Mouse (Mus musculus): ENCODE data around the gene N4bp2l1. TPM values are rescaled to one million over a fixed set of nuclear protein-coding genes. Genes with fewer than 3 reads are reported as not detected.
A peak's percentile ranks its signal among the peaks of the same experiment; 100 is the strongest.

Gene N4bp2l1
- total RNA-seq, 2 experiments from 2014 or later: 1.6 to 6.0 TPM

DNA sequence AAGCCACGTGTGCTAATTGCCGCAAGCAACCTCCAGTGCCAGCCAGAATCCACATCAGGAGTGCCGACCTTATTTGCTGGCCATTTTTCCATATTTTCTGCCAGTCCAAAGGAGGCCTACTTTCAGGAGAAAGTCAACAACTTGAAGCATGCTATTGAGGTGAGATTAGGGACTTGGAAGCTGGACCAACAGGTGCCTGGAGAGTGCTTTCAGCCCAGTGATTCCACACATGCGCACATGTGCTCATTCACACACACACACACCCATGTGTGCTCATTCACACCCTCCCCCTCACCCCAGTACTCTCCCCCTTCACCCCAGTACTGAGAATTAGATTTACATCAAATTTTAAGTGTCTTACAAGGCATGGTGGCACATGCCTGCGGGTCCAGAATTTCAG is 30.0 kb downstream of the N4bp2l1 start:
- no peak for DNase-seq

DNA sequence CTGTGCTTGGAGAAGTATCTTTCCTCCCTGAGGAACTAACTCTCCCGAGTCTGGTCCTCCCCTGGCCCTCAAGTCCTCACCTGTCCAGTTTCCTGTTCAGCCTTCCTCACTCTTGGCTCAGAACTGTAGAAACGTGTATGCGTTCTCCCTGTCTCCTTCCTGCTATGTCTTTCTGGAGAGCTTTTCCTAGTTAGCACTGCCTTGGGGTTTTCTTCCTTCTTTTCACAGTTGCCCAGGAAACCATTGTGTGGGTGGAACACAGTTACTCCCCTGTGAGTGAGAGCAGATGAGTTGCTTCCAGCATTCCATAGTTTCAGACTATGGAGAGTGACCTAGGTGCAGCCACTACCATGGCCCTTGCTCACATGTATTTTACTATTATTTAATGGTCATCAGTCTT is 30.8 kb downstream of the N4bp2l1 start:
- no peak for DNase-seq

DNA sequence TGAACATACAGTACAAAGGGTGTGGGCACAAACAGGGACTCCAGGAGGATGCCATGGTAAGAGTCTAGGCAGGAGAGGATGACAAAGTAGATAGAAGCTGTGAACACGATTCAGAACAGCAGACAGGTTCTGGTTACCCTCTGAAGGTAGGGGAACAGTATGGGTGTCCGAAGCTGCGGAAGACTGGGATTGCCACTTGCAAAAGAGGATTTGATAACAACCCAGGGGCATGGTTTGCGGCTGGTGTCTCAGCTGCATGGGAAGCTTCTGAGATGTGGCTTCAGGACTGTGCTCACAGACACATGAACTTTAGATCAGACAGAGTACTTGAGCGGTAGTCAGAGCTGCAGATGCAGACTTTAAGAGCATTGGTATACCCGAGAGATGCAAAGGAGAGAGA is 32.6 kb downstream of the N4bp2l1 start:
- no peak for DNase-seq

DNA sequence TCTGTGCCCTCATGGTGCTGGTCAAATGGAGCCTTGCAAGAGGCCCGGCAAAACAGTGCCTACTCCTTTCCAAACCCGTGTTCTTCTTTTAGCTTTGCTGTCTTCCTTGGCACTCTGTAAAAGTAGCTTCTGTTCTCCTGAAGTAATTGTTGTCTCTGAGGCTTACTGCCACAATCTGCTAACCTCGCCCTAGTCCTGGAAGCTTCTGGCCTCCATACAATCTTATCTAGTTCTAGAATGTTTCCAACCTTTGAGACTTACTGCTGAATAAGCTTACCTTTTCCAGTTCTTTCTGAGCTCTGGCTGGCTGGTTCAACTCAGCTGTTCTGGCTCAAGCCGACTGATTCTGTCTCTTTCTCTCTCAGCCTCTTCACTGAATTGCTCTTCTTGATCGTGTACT is 35.2 kb downstream of the N4bp2l1 start:
- DNase-seq: no peak

DNA sequence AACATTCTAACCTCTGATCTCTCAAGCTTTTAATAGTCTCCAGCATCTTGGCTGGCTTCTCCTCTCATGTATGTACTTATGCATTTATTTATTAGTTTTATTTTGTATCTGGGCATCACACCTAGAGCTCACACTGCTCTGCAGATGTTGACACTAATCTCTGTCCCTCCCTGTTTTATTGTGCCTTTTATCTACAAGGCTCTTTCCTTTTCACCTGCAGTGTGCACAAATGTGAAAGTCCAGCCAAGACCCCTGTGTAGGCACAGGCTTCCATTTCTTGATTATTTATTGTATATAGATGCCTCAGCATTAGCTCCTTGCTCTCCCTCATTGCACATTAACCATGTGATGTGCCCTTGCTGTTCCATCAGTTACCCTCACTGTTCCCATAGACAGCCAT is 35.6 kb downstream of the N4bp2l1 start:
- DNase-seq: no peak

DNA sequence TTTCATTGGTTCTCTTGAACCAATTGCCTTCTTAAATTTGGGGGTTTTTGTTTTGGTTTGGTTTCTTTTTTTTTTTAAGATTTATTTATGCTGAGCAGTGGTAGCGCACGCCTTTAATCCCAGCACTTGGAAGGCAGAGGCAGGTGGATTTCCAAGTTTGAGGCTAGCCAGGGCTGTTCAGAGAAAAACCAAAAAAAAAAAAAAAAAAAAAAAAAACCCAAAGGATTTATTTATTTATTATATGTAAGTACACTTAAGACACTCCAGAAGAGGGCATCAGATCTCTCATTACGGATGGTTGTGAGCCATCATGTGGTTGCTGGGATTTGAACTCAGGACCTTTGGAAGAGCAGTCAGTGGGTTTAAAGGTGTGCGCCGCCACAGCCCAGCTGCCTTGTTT is 36.1 kb downstream of the N4bp2l1 start:
- DNase-seq: no peak

DNA sequence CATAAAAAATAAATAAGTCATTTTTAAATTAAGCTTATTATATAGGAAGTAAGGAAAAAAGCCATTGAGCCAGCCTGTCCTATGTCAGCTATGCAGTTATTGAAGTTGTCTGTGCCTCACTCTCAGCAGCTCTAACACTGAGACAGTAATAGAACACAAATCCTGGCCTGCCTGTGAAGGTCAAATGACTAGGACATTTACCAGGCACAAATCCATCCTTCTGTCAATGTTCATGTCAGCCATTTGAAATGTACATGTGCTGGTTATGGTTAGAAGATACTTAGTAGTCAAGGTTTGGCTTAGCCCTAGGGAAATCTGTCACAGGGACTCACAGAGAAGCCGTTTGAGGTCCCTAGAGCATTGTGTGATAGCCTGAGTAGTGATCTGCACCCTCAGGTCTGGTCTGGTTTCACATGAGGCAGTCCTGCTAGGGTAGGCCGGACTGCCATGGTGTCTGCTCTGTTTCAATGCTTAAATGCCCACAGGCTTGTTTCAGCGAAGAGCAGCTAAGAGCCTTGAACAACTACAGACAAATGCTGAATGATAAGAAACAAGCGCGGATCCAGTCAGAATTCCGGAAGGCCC is 37.4 kb downstream of the N4bp2l1 start:
- peak in 1 of 2 experiments; percentile 14 for DNase-seq

DNA sequence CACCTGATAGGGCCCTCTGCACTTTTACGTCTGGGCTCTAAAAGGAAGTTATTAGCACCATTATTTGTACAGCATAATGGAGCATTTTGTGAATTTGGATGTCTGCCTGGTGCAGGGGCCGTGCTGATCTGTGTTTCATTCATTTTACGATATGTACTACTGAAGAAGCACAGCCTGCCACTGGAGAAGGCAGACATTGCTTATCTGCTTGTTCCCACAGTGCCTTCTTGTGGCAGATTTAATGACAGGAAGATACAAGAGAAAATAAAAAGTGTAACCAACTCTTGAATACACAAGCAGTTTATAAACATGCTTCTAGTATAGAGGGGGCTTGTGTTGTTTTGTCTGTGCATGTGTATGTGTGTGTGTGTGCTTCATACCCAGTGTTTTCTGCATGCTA is 45.4 kb downstream of the N4bp2l1 start:
- DNase-seq: no peak

DNA sequence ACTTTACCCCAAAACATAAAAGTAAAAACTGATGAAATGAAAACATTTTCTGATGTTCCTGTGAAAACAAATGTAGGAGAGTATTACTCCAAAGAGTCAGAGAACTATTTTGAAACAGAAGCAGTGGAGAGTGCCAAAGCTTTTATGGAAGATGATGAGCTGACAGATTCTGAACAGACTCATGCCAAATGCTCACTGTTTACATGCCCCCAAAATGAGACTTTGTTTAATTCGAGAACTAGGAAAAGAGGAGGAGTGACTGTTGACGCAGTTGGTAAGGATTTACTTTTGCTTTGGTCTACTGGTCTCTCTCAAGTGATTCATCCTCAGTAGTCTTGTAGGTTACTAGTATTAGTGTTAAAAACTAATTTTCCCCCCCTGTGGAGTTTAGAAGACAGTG is 53.8 kb downstream of the N4bp2l1 start:
- no peak for DNase-seq

DNA sequence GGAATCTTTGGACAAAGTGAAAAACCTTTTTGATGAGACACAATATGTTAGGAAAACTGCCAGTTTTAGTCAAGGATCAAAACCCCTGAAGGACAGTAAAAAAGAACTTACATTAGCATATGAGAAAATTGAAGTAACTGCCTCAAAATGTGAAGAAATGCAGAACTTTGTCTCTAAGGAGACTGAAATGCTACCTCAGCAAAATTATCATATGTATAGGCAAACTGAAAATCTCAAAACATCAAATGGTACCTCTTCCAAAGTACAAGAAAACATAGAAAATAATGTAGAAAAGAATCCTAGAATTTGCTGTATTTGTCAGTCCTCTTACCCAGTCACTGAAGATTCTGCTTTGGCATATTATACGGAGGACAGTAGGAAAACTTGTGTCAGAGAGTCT is 55.7 kb downstream of the N4bp2l1 start:
- DNase-seq: no peak

DNA sequence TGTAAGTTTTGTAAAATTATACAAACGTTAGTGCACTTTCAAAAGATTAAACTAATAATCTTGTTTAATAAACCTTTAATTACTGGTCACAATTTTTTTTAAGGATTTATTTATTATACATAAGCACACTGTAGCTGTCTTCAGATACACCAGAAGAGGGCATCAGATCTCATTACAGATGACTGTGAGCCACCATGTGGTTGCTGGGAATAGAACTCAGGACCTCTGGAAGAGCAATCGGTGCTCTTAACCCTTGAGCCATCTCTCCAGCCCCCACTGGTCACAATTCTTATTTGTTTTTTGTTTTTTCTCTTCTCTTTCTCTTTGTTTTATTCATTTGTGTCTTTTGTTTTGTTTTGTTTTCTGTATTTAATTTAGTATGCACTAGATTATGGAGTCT is 71.7 kb downstream of the N4bp2l1 start:
- DNase-seq: no peak

DNA sequence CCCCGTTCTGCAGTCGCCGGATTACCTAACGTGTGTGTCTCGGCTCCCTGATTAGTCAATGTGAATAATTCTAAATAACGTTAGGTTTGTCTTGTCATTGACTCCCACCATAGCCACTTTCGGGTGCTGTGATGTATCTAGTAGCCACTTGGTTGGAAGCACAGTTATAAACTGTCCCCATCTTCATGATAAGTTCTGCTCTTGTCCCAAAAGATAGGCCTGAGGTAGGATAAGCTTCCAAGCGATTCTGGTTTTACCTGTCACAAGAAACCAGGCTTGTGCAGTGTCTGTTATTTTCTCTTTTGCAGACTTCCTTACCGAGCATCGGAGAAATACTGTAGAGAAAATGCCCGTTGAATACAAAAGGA is 74.1 kb downstream of the N4bp2l1 start:
- no peak for DNase-seq

DNA sequence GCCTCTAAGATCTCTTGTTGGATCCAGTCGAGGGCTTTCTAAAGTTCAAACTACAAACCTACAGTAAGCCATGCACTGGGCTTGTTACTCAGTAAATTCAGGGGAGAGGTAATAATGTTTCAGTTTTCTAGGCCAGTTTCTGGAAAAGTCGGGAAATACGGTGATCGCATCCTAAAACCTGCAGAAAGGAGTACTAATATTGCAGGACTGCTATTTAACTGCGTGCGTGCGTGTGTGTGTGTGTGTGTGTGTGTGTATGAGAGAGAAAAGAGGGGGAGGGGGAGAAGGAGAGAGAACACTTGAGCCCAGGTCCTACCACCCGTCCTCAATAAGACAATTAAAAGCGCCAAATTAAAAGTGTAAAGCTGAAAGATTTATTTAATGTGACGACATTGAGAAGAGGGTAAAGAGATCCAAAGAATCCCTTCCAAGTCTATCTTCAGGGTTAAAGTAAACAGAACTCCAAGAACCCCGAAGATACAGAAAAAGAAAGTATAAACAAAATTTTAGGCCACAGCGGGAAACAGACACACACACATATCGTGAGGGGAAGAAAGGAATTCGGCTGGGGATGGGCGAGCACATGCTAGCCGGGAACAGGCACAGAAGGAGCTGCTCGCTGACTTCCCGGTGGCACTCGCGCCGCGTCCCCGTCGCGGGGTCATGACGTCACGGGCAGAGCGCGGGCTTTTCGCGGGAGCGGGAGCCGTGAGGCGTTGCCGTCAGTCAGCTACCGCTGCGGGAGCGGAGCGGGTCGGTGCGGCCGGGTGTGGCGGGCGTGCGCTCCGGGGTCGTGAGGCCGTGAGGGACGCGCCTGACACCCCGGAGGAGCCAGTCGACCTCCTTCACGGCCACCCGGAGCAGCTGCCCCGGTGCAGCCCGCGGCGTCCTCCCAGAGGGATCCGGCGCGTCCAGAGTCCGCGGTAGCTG is 74.8 kb downstream of the N4bp2l1 start, which contains the start of gene Brca2:
TSS of gene Brca2 (plus strand) at position 694 of the 930 bp plus-strand sequence.
- peak; percentile 92 to 94 for DNase-seq

Other genes starting within 250 kb of the N4bp2l1 start
- gene Zar1l, start 79.0 kb downstream of the N4bp2l1 start, total RNA-seq (2021): not detected
- 1 to 10 TPM; 1.4 to 1.8 TPM for gene Brca2, start 74.6 kb downstream of the N4bp2l1 start, total RNA-seq (2021)
- gene N4bp2l2, start 69.0 kb upstream of the N4bp2l1 start, total RNA-seq (2021): 10 to 100 TPM; 41.1 to 41.3 TPM
- gene Pds5b, start 76.6 kb upstream of the N4bp2l1 start, total RNA-seq (2021): 10 to 100 TPM; 17.6 to 18.3 TPM

Measured in heart, adult 18-20 months (tissue).